Mouse (Mus musculus) bone marrow macrophage, adult 2 months (primary cell): ENCODE measurements at regions not wholly inside any gene's neighbourhood (a gene's known extent, or its start where the extent isn't known, plus 50 kb on each side); places are given as distances from the start of the nearest gene placed in this dataset.

Source experiments
- CTCF ChIP-seq: IDR thresholded peaks from 2 replicates; pipeline ENCODE4 v1.5.1; 2012; ENCODE audit warnings: low read depth, mild to moderate bottlenecking, low read length, moderate library complexity
- POLR2A ChIP-seq: IDR thresholded peaks from 2 replicates; pipeline ENCODE4 v1.6.1; 2012; ENCODE audit warnings: mild to moderate bottlenecking, low read depth, low read length, borderline replicate concordance

DNA sequence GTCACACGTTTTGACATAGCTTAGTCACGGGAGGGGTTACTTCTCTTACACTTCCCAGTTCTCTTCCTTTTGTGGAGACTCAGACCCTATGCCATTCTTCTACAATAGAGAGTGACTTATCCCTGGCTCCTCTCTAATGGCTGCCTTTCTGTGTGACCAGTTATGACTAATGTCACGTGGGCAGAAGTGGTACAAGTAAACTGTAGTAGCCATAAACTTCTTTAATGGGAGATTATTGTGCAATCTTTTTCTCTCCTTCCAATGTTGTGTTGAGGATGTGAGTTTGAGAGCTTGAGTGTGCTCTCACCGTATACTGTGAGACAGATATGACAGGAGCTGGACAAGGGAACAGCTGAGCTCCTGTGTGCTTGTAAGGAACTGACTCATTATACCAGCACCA, 161.9 kb upstream of the Tas2r119 start:
- TF ChIP-seq CTCF: no peak
- TF ChIP-seq POLR2A: no peak
